Comparison of ENCODE assay signal across 1 mouse cellular context in genomic region chr5:107866127-107867126, GRCm38 (mm10).
A peak's percentile ranks its signal among the peaks of the same experiment; 100 is the strongest.
TF ChIP-seq lines count a peak whose summit lies in the region.

No protein-coding gene starts in this region.

TF ChIP-seq in MEL, 35 proteins besides CTCF, POLR2A, EP300 and RAD21 (continued from another document):
- TF ChIP-seq GABPA (IDR thresholded peaks at IDR 0.05; ENCODE audit: low read depth, low read length), result no peak
- peak; percentile 65; the same call in 1 of the 2 replicates for TF ChIP-seq ETS1 (IDR thresholded peaks at IDR 0.05; ENCODE audit: low read depth, low read length)
- TF ChIP-seq ELF1 (IDR thresholded peaks at IDR 0.05; ENCODE audit: low read depth, low read length), result no peak
- no peak for TF ChIP-seq NELFE (IDR thresholded peaks at IDR 0.05; ENCODE audit: low read depth, low read length)
- no peak for TF ChIP-seq NRF1 (IDR thresholded peaks at IDR 0.05; ENCODE audit: insufficient read depth, low read depth, low read length, poor library complexity, severe bottlenecking)
- TF ChIP-seq ZMIZ1 (IDR thresholded peaks at IDR 0.05; ENCODE audit: low read depth, low read length), result no peak
- no peak for TF ChIP-seq ZC3H11A (IDR thresholded peaks at IDR 0.05; ENCODE audit: low read depth, low read length)
- peak; percentile 87 for TF ChIP-seq TCF12 (IDR thresholded peaks at IDR 0.05; ENCODE audit: low read depth, low read length)
- TF ChIP-seq TAL1 (IDR thresholded peaks at IDR 0.05; ENCODE audit: low read length), result peak; percentile 72
- peak; percentile 64; the same call in 1 of the 2 replicates for TF ChIP-seq CHD1 (IDR thresholded peaks at IDR 0.05; ENCODE audit: low read depth, low read length)
- peak; percentile 42; the same call in 1 of the 2 replicates for TF ChIP-seq TBP (IDR thresholded peaks at IDR 0.05; ENCODE audit: low read depth, low read length)
- TF ChIP-seq MAFK (IDR thresholded peaks at IDR 0.05; ENCODE audit: borderline replicate concordance, low read depth, low read length), result peak; percentile 28; the same call in 1 of the 2 replicates
- peak; percentile 47; the same call in 1 of the 2 replicates for TF ChIP-seq RCOR1 (IDR thresholded peaks at IDR 0.05; ENCODE audit: low read depth, low read length)
